Mouse (Mus musculus): Measurements from ENCODE around the gene Slc22a12.

Gene Slc22a12

DNA sequence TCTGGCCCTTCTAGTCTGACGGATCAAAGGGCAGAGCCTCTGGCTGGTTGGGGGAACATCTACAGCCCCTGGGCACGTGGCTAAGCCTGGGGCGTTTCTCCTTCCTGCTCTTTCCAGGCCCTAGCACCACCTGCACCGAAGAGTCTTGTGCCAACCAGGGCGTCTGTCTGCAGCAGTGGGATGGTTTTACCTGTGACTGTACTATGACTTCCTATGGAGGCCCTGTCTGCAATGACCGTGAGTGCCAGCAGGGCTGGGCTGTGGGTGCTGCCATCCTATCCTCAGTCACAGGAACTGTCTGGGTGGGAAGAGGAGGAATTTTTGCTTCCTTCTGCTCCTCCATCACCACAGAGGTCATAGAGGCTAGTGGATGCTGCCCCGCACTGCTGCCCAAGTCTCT is 49.6 kb downstream of the Slc22a12 start:
- DNase-seq (ENCODE audit: low spot score), result no peak

DNA sequence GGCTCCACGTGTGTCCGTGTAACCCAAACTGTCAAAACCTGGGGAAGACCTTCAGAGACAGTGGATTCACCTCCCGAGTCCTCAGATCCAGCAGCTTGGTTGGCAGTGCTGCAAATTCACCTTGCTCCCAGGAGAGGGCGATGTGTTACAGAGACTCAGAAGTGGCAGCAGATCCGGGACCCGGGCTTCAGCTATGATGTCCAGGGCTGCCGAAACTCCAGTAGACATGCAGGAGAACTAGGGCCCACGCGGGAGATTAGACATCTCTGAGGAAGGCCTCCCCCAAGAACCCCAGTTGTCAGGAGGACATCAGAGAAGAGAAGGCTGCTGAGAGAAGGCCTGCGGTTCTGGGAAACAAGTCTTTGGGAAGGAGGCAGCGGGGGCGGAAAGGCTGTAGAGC is 50.7 kb downstream of the Slc22a12 start:
- DNase-seq (ENCODE audit: low spot score), result no peak

DNA sequence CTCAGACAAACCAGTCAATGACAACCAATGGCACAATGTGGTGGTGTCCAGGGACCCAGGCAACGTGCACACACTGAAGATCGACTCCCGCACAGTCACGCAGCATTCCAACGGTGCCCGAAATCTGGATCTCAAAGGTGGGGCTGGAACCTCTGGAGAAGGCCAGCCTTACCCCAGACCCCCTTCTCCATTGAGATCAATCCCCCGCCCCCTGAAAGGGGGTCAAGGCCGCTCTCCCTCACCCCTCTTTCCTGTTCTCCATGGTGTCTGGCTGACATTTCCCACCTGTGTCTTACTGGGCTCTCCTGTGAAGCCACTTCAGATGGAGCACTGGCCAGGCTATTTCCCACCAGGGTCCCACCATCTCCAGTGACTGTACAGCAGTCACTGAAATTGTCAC is 51.3 kb downstream of the Slc22a12 start:
- no peak for DNase-seq (ENCODE audit: low spot score)

DNA sequence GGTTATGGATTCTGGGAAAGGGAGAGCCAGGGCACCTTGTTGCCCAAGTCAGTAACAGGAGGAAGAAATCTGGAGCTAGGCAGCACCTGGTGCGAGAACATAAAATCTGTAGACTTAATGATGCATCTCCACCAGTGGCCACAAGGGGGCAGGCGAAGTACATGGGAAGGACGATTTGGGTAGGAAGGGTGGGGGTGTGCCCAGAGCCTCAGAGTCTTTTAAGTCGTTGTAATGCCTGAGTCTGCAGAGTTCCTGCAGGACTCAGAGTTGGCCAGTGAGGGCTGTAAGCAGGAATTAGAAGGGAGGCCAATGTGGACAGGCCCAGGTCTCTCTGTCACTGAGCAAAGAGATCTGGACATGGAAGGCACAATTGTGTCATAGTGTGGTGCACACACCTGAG is 53.8 kb downstream of the Slc22a12 start:
- DNase-seq (ENCODE audit: low spot score), result peak; percentile 77
